Mouse (Mus musculus) CH12F3 (cell line): ENCODE measurements around the gene Rrp1.
"Not testable (repeated sequence)": the region's sequence is repeated elsewhere in the genome, so short reads cannot be mapped to it uniquely, and the experiment has no call there.

ENCODE experiments used
- in situ Hi-C: fragments of 300-500 bp; cut with MboI; formaldehyde crosslinking; loops from 2 replicates; pipeline ENCODE4 v1.14.3; 2020; ENCODE audit warnings: low sequenced_read_pairs

Gene Rrp1

DNA sequence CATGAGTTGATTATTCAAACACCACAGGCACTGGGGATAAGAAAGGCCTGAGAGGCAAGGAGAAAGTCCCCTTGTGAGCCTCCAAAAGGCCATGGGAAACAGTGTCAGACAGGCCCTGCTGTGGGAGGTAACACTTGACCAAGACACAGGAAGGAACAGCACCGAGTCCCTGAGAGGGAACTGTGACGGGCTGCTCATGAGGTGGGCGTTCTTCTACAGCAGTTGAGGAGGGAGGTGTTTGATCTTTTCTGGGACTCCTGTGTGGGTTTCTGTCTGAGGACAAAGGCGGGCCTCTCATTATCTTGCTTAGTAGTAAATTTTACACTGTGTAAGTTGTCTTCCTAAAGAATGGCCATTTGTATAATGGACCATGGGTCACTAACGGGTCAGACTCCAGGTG is 27.3 kb downstream of the Rrp1 start:
- in situ Hi-C loops, result no loop called here

DNA sequence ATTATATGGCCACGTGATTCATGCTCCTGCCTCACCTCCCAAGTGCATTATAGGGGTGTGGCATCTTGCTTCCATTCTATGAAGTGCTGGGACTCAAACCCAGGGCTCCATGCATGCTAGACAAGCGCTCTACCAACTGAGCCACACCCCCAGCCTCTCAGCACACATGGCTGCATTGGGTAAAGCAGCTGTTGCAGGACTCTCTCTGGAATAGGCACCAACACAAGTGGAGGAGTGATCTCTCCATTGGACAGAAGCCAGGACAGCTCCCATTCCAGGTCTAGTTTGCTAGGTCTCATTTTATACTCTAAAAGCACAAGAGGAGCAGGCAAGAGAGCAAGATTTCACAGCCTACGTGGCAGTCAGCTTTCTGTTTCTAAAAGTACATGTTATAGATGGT is 29.3 kb downstream of the Rrp1 start:
- in situ Hi-C loops, result no loop called here

DNA sequence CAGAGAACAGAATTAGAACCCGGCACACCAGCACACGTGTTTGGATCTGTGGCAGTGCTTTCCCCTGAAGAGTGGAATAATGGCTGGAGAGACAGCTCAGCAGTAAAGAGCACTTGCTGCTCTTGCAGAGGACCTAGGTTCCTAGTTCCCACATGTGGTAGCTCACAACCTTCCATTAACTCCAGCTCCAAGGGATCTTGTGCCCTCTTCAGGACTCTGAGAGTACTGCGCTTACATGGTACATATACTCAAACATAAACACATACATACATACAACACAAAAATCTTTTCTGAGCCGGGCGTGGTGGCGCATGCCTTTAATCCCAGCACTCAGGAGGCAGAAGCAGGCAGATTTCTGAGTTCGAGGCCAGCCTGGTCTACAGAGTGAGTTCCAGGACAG is 34.3 kb downstream of the Rrp1 start:
- in situ Hi-C loops, result no loop called here

DNA sequence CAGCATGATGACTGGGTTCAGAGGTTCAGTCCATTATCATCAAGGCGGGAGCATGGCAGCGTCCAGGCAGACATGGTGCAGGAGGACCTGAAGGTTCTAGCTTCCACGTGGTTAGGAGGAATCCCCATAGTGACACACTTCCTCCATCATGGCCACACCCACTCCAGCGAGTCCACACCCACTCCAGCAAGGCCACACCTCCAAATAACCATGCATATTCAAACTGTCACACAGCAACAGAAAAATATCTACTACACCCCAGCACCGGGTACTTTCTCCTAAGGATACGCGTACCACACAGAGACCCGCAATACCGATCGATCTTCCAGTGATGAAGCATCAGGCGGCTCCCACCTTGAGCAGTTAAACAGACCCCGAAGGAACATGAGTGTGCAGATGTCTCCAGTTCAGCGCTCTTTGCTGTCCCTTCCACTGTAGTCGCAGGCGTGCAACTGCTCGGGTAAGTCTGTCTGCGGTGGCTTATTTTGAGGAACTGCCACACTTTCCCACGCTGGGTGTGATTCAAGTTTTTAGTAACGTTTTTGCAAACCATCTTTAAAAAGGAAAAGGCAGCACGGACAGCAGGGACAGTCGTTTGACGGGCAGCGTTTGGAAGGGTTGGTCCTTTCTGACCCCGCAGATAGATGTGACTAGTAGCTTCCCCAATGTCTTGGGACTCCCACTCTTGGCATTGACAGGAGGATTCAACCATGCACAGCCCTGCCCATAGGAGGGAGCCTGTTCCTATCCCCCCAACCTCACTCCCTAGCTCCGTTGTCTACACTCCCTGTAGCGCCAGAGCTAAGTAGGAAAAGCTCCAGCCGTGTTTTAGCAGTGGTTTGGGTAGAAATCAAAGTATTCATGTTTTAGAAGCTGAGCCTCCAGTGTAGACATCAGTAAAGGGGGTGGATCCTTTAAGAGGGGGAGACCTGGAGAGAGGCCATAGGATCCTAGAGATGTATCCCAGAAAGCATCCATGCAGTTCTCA is 39.9 kb downstream of the Rrp1 start:
- in situ Hi-C loops, result no loop called here

DNA sequence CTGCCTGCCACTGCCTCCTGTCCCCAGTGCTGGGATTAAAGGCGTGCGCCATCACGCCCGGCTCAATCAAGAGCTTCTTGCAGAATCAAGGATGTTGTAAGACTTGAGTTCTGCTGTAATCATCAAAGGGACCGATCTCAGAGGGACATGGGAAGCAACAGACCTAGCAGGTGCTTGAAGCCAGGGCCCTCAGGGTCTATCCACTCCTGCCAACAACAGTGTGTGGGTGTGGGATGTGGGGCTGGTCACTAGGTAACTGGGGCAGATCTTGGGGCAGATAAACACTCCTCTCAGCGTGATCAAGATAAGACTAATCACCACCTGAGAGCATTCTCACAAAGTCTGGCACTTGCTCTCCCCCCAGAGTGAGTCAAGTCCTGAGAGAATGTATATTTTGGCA is 41.1 kb downstream of the Rrp1 start:
- in situ Hi-C loops, result no loop called here

DNA sequence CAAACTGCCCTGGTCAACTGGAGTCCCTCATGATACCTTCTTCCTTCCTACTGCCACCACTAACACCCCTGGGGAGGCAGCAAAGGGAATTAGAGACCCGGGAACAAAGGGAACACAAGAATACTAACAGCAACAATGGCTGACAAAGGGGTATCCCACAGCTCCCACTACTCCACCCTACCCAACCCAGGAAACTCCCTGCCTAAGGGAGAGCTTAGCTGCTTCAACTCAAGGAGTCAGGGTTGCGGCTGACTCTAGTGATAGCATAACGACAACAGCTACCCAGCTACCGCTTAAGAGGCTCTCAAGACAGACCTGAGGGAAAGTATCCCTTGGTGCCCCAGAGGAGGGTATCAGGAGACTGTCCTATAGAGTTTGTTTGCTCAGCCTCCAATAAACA is 45.3 kb downstream of the Rrp1 start:
- in situ Hi-C loops, result no loop called here

DNA sequence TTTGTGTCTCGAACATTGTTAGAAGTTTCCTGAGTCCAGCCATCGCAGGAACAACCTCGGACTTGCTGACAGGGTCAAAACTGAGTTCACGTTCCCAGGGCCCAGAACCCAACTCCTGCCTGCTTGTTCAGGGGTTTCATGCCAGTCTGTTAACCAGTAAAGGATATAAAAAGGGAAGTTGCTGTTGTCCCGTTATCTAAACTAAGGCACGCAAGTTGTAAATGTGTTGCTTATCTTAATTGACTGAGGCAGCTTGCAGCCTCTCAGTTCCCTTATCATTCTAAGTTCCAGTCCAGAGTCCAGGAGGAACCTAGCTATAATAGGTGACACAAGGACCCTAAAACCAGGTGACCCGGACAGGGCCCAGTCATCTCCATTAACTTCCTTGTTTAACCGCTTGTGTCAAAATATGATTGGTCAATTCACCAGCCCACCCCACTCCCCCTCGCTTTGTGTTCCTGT is 46.0 kb downstream of the Rrp1 start:
- in situ Hi-C loops, result no loop called here

DNA sequence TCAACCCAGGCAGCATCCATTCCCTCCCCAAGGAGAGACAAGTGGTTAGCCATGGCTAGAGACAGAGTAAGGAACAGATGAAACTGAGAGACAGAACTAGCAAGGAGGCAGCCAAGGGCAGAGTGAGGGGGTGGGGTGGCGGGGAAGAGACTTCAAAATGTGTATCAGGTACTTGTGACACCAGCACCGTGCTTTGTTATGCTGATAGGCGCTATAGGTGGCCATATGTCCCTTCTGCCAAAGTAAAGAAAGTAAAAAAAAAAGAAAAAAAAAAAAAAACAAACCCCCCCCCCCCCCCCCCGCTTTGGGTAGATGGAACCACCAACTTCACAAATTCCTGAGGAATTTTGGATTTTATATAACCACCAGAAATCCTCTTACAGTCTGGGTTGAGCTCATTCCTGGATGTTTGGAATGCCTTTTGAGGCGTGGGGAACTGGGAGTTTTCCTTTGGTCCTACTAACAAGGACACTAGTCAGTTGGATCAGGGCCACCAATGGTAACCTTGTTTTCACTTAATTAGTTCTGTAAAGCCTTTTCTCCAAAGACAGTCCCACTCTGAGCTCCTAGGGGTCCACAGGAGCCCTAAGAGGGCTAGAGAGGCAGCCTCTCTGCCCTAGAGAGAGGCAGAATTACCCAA is 46.5 kb downstream of the Rrp1 start:
- in situ Hi-C loops, result no loop called here

DNA sequence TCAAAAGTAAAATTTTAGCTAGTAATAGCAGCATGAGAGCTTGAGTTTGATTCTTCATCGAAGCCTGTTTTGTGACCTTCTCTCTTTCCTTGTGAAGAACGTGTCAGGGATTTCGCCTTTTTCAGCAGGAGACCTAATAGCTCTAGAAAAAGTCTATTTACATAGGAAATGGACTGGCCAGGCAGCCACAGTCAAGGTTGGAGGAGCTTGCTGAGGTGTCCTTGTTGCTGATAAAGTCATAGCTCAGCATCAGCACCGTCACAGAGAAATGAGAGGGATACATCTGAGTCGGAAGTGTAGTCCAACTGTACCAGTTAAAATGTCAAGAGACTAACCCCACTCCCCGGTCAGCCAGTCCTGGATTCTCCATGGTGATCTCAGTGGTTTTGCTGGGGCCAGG is 47.3 kb downstream of the Rrp1 start:
- in situ Hi-C loops, result no loop called here

DNA sequence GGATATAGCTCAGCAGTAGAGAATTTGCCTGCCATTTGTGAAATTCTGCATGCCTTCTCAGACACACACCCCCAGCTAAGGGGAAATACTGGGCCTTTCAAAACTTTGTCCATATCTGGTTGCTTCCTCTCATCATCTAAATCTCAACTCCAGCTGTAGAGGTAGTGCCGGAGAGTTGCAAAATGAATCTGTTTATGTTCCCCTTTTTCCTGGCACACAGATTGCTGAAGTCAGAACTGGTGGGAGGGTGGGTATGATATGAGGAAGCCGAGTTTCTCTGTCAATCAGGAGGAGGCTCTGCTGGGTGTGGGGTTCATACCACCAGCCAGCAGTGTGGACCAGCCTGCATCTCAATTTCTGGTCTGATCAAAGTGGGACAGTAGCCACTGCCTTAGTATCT is 48.7 kb downstream of the Rrp1 start:
- in situ Hi-C loops, result no loop called here

DNA sequence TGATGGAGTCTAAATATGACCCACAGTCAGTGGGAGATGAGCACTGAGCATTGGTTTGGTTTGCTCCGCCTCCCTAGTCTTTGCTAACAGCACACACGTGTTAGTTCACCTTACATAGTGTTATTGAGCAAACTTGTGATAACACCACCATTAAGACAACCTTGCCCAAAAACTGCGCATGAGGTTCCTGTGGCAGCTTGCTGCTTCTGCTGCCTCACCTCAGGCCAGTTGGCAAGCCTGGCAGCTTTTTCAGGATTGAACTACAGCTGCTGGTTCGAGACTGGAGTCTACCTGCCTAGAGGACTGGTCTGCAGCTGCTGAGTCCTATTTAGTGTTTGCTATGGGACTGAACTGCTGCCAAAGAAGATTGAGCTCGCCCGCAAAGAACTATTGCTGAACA is 49.5 kb downstream of the Rrp1 start:
- in situ Hi-C loops, result no loop called here

DNA sequence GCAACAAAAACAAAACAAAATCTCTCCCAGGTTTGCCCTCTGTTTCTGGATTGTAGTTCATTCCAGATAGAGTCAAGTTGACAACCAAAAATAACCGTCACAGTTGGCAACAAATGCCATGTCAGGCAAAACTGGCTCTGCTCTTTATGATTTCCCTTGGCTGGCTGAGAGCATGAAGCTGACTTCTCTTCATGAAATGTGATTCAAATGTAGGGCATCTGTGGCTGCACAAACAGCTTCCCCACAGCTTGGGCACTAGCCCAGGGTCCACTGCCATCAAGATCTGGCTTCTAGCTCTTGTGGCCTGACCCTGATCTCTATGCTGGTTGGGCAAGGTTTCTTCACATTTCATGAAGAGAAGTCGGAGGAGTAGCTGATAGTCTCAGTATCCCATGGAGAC is 50.9 kb downstream of the Rrp1 start:
- in situ Hi-C loops, result no loop called here

DNA sequence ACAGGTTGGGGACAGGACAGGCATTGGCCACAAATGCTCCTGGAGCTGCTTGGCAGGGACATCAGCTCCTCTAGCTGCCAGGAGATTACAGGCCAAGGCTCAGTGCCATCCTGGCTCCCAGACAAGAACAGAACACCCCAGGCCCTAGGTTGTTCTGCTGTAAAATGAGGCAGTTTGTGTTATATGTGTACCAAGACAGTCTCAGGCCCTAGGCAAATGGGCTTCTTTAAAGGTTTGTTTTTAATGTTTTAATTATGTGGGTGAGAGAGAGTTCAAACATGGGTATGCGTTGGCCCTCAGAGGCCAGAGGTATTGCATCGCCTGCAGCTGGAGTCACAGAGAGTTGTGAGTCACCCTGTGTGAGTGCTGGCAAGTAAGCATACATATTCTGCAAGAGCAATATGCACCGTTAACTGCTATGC is 52.5 kb downstream of the Rrp1 start:
- in situ Hi-C loops, result no loop called here

DNA sequence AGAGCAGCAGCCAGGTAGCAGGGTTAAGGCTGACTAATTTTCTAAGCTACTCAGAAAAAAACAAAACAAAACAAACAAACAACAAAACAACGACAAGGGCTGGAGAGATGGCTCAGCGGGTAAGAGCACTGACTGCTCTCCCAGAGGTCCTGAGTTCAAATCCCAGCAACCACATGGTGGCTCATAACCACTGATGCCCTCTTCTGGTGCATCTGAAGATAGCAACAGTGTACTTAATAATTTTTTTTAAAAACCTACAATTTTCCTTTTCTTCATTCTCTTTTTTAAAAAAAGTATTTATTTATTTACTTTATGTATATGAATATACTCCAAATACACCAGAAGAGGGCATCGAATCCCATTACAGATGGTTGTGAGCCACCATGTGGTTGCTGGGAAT is 53.8 kb downstream of the Rrp1 start:
- in situ Hi-C loops, result not testable (repeated sequence)

DNA sequence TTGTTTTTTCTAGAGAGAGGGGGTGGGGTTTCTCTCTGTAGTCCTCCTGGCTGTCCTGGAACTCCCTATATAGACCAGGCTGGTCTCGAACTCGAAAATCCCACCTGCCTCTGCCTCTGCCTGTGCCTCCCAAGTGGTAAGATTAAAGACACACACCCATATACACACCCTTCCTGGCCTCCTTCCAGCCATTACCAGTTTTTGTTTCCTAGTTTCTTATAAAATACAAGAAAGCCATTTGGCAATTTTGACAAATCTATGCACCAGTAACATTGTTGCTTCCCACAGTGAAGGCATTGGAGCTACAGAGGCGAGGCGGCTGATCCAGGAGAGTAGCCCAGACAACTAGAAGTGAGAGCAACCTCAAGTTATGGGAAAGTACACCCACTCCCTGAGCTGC is 54.6 kb downstream of the Rrp1 start:
- in situ Hi-C loops, result no loop called here

DNA sequence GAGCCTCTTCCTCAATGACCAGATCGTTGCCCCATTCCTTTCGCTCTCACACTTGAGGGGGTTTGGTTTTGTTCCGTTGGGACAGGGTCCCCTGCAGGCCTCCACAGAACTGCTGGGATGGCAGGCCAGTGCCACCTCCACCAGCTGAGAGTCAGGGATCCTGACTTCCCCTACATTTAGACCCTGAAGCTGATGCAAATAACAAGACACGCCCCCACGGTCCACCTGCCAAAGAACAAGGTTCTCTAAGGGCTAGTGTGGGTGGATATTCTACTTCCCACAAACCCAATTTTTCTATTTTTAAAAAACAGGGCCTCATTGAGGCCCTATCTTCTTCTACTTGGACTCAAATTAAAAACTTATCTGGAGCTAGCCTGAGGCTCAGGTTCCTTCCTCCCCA is 55.1 kb downstream of the Rrp1 start:
- in situ Hi-C loops, result no loop called here

DNA sequence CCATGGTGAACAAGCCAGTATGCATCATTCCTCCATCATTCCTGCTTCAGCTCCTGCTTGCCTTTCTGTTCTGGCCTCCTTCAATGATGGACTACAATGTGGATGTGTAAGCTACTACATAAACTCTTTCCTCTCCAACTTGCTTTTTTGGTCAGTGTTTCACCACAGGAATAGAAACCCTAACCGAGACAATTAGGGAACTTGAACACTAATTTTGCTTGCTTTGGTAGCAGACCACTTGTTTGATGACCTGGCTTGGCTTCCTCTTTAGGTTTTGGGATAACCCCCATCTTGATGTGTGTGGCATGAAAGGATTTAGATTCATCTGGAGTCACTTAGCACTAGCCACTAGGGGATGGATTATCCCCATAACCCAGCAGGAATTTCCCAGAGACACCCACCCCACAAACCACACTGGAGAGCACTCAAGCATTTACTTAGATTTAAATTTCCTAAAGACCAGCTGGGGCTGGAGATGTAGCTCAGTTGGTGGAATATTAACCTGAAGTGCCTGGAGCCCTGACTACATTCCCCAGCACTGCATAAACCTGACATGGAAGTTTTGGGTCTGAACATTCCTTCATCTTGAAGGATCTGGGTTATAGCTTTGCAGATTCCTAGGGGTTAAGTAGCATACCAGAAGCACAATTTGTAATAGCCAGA is 56.8 kb downstream of the Rrp1 start:
- in situ Hi-C loops, result no loop called here

DNA sequence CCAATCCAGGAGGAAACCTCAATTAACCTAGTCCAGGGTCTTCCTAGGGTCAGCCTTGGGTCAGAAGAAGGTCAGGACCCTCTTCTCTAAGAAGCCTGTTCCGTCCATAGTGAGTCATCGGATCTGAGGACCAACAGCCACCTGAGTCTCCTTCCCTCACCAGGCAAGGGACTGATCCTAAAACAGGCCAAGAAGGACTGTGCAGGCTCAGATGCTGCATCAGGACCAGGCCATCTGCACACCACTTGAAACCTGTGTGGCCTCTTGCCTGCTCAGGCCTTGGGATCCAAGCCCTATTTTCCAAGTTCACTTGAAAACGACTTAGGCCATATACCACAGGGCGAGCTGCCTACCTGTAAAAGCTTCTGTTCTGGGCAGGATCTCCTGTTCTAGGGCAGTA is 59.6 kb downstream of the Rrp1 start:
- in situ Hi-C loops, result no loop called here

DNA sequence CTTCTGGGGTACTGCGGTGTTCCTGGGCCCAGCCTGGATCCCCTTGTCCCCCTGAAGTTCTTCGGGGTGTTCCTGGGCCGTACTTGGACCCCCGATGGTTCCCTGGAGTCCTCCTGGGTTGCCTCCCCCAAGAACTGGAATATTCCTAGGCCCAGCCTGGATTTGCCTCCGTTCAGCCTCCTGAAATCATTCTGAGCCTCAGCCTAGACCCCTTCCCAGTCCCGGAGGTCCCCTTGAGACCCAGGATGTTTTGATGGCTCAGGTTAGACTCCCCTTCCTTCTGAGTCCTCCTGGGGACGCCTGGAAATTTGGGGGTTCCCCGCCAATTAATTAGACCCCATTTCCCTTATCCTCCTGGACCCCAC is 60.2 kb downstream of the Rrp1 start:
- in situ Hi-C loops, result no loop called here

DNA sequence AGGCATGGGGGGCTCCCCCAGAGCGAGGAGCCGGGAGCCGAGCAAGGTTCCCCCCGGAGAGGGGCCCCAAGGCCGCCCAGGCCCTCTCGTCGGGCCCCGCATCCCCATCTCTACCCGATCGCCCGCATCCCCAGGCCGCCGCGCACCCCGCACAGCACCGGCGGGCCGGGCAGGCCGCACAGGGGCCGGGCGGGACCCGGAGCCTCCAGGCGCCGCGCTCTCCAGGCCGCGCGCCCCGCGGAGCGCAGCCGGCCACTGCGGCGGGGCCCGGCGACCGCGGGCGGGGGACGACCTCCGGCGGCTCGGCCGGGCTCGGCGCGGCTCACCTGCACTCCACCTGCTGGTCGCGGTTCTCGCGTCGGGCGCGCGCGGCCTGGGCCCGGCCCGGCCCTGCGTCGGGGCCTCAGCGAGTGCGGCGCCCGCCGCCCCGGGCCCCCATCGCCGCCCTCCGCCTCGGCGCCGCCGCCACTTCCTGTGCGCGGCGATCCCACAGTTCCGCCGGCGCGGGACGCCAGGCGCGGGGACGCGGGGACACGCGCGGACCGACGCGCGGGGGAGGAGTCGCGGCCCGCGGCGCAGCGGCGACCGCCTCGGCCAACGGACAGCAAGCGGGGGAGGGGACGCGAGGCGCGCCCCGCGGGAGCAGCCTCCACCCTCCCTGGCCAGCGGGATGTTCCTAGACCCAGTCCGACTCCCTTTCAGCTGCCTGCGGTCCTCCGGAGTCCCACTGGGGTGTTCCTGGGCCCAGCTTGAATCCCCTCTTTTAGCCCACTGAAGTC is 60.8 kb downstream of the Rrp1 start, which contains the start of gene Agpat3:
TSS of gene Agpat3 (minus strand) at position 603 of the 779 bp plus-strand sequence.
- in situ Hi-C loops, result no loop called here

DNA sequence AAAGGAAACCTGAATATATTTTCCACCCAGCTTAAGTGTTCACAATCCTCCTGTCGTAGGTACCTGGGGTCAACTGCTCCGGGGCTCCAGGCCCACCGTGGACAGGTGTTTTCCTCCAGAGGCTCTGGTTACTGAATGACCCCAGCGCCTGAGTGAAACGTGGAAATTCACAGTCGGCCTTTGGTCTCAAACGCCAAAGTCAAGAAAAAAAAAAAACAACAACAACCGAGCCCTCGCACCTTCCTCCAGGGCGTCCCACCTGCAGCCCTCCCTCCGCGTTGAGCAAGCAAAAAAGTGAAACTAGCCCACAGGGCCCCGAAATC is 61.3 kb downstream of the Rrp1 start:
- in situ Hi-C loops, result no loop called here
